Mouse (Mus musculus): ENCODE results near the gene Gda.

The Gda gene

GRCm38 (mm10) chr19:21371337-21371736 is 101.9 kb downstream of the Gda start:
- DNase-seq: no peak

- DNase-seq: no peak
Measured at GRCm38 (mm10) chr19:21370782-21371181, 102.5 kb downstream of the Gda start.

DNA sequence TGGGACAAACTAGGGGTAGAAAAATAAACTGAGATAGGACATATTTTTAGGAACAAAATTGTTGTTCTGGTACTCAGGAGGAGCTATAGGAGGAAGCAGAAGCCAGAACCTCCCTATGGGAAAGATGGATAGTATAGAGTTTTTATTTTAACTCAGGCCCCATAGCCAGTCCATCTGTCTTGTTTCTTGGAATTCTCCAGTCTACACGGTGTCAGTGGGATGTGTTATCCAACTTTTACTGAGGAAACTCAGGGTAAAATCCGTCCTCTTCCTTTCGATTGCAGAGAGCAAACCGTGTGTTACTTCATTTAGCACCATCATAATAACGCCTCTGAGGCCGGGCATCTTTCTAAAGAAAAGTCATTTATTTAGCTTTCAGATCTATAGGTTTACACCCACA is 104.1 kb downstream of the Gda start:
- DNase-seq: no peak

- DNase-seq: no peak
Measured at GRCm38 (mm10) chr19:21368595-21368994, 104.7 kb downstream of the Gda start.

- no peak for DNase-seq
Measured at GRCm38 (mm10) chr19:21357792-21358191, 115.5 kb downstream of the Gda start.

- DNase-seq: no peak
Measured at GRCm38 (mm10) chr19:21349634-21350033, 123.6 kb downstream of the Gda start.

DNA sequence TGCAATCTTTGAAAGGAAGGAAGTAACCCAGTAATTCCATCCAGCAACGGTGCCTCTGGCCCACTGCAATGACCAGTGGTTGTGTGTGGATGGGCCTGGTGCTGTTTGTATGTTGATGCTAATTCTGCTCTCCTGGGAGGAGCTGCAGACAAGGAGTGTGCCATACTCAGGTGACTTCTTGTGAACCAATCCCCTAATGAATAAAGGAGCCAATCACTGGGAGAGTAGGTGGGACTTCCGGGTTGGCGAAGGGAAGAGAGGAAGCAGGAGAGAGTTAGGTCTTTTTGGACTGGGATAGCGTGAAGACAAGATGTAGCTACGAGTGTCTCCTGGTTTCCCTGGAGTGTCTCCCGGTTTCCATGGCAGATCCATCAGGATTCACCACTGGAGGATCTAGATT is 126.6 kb downstream of the Gda start:
- DNase-seq: no peak

All from layer of hippocampus, adult 9-11 months (tissue).